Mouse (Mus musculus) cortical plate, adult 2 months (tissue): ENCODE results near the gene Adat2.

ENCODE experiments used
- CTCF ChIP-seq: fragments of 200-500 bp; IDR thresholded peaks from 2 replicates; pipeline ENCODE4 v1.5.1; 2011; ENCODE audit warnings: mild to moderate bottlenecking, control low read depth, low read length; ENCODE audit not compliant: insufficient read depth; ENCODE audit errors: extremely low read depth
- POLR2A ChIP-seq: fragments of 200-500 bp; IDR thresholded peaks from 2 replicates; pipeline ENCODE4 v1.6.1; 2011; ENCODE audit warnings: mild to moderate bottlenecking, low read length, control low read depth; ENCODE audit not compliant: insufficient read depth; ENCODE audit errors: extremely low read depth

DNA sequence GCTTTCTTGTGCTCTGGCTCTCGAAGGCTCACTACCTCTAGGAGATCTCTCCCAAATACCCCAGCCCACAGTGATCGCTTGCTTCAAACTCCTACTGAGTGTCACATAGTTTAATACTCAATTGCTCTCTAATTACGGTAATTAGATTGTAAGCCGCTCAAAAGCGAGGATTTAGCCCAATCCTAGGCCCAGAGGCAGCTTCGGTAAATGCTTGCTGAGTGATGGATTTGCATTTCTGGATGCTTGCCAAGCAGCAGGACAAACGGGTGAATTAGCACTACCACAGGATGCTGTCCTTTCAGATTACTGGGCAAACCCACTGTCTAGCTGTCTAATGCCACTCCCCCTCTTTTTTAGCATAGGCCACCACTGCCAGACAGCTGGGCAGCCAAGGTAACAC lies 17.1 kb downstream of the Adat2 start:
- TF ChIP-seq POLR2A (no peak), CTCF (no peak)
